Mouse (Mus musculus) testis, adult 2 months (tissue): ENCODE measurements around the gene Bcar3. TPM values are rescaled to one million over a fixed set of nuclear protein-coding genes. Genes with fewer than 3 reads are reported as not detected.

Experiments used
- H3K27ac ChIP-seq: fragments of 200-500 bp; 2 replicates; pipeline ENCODE4 v1.5.1; 2012; ENCODE audit warnings: low read depth, low read length; ENCODE audit not compliant: control insufficient read depth, insufficient read depth
- H3K27me3 ChIP-seq: fragments of 200-500 bp; 2 replicates; pipeline ENCODE4 v1.6.1; 2012; ENCODE audit warnings: mild to moderate bottlenecking, low read length, moderate library complexity; ENCODE audit not compliant: control insufficient read depth, insufficient read depth
- H3K36me3 ChIP-seq: fragments of 200-500 bp; 2 replicates; pipeline ENCODE4 v1.6.1; 2012; ENCODE audit warnings: mild to moderate bottlenecking, low read length; ENCODE audit not compliant: control insufficient read depth, insufficient read depth
- H3K4me1 ChIP-seq: fragments of 200-500 bp; 2 replicates; pipeline ENCODE4 v1.6.1; 2012; ENCODE audit warnings: low read length; ENCODE audit not compliant: control insufficient read depth, insufficient read depth
- H3K4me3 ChIP-seq: fragments of 200-500 bp; 2 replicates; pipeline ENCODE4 v1.5.1; 2012; ENCODE audit warnings: low read depth, mild to moderate bottlenecking, low read length, moderate library complexity, mixed read lengths; ENCODE audit not compliant: control insufficient read depth
- CTCF ChIP-seq: fragments of 200-500 bp; IDR thresholded peaks from 2 replicates; pipeline ENCODE4 v1.5.1; 2012; ENCODE audit warnings: low read depth, mild to moderate bottlenecking, inconsistent platforms, low read length, moderate library complexity; ENCODE audit not compliant: control insufficient read depth, insufficient read depth, insufficient replicate concordance
- POLR2A ChIP-seq: fragments of 200-500 bp; IDR thresholded peaks from 2 replicates; pipeline ENCODE4 v1.6.1; 2012; ENCODE audit warnings: low read depth, mild to moderate bottlenecking, inconsistent platforms, low read length, moderate library complexity; ENCODE audit not compliant: control insufficient read depth
- polyA plus RNA-seq: library from polyadenylated mRNA; depleted of rRNA; stranded (reverse); fragments of >200 nt; gene quantifications from 2 replicates; pipeline ENCODE4 v1.2.3, GENCODE M21; 2012

Bcar3 gene
- polyA plus RNA-seq, 1 experiment, result 12.5 TPM

DNA sequence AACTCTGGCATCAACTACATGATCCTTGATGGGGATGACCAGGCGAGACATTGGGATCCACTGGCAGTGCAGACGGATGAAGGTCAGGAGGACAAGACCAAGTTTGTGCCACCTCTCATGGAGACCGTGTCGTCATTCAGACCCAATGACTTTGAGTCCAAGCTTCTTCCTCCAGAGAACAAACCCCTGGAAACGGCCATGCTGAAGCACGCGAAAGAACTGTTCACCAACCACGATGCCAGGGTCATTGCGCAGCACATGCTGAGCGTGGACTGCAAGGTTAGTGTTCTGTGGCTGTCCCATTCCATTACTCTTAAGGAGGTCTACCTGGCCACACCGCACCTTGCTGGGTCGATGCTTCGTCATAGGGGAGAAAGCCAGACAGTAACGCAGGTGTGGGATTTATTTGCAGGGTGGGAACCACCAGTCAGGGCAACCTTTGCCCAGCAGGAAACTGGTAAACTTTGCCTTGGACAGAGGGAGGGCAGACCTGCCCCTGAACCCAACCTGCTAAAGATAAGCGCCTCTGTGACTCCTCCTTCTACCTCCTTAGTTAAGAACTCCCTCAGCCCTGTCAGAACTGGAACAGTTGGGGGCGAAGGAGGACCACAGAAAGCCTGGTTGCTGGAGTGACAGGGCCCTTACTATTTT is 218.9 kb downstream of the Bcar3 start:
- peaks cover 6% of the 10 kb centered on the region for H3K4me1 ChIP-seq
- H3K4me3 ChIP-seq, result no peak overlapping the region
- H3K36me3 ChIP-seq, result no peaks in the 10 kb centered on the region
- no peaks in the 10 kb centered on the region for H3K27me3 ChIP-seq
- TF ChIP-seq POLR2A (no peak), CTCF (no peak)
- no peak overlapping the region for H3K27ac ChIP-seq

DNA sequence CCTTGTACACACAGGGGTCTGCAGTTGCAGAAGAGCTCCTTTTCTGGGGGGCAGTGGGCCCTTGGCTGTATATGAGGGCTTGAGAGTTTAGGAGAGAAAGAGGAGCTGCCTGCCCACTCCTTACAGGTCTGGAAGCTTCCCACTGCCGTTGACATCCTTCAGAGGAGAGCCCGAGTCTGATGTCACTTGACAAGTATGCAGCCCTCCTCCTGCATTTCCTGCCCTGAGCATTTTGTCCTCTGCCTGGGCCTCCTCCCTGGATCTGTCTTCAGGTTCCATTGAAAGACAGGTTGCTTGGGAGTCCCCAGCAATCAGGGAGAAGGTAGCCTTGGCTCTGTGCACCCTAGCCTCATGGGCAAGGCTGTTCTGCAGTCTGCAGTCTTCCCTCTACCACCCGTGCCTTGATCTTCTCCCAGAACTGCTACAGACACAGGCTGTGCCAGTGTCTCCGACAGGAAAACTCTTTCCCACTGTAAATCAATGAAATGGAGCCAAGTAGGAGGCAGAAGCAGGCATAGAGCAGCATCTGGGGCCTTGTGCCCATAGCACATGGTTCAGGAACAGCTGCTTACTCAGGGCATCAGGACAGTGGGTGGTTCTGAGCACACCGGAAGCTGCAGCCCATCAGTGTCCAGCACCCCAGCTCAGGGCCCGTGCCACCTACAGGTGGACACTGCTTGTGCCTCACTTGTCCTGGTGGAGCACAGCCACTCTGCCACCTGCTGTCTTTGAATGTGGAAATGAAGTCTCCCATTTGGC is 221.8 kb downstream of the Bcar3 start:
- H3K4me1 ChIP-seq, result no peaks in the 10 kb centered on the region
- H3K36me3 ChIP-seq, result no peaks in the 10 kb centered on the region

DNA sequence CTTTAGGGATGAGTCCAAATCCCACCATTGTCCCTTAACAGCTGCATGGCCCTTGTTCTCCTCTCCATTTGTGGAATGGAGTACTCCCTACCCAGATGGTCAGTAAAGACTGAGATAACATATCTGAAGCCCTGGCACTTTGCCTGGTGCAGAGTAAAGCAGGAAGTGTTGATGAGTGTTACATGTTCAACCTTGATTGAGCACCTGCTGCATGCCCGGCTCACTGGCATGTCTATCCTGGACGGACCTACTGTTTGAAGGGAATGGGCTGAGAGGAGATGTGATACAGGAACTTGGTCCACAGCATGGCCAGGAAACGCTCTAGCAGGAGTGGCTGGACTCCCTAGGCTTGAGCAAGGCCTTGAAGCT is 222.4 kb downstream of the Bcar3 start:
- TF ChIP-seq CTCF (no peak), POLR2A (no peak)
- no peaks in the 10 kb centered on the region for H3K27me3 ChIP-seq
- no peak overlapping the region for H3K4me3 ChIP-seq
- no peaks in the 10 kb centered on the region for H3K36me3 ChIP-seq
- H3K4me1 ChIP-seq, result no peaks in the 10 kb centered on the region
- H3K27ac ChIP-seq, result no peak overlapping the region

More for the DNA sequence above, 221.8 kb downstream of the Bcar3 start:
- TF ChIP-seq POLR2A (no peak), CTCF (no peak)
- Histone ChIP-seq H3K4me3 (no peak overlapping the region), H3K27ac (no peak overlapping the region), H3K27me3 (no peaks in the 10 kb centered on the region)

DNA sequence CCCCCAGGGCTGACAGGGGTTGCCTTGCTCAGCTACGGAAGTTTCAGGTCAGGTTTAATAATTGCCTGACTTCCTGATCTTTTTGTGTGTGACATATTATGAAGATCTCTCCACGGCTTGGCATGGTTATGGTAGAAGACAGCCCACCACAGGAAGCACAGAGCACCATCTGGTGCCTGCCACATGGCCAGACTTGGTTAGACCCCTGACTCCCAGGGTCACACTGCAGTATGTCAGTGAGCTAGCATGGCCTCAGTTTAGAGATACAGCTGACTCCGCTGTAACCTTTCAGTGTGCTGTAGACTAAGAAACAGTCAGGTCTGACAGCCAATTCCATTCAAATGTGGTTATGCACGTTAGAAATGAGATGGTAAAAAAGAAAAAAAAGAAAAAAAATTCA is 223.8 kb downstream of the Bcar3 start:
- Histone ChIP-seq H3K36me3 (no peaks in the 10 kb centered on the region), H3K4me1 (no peaks in the 10 kb centered on the region), H3K27me3 (no peaks in the 10 kb centered on the region), H3K4me3 (no peak overlapping the region), H3K27ac (no peak overlapping the region)
- TF ChIP-seq POLR2A (no peak), CTCF (no peak)

DNA sequence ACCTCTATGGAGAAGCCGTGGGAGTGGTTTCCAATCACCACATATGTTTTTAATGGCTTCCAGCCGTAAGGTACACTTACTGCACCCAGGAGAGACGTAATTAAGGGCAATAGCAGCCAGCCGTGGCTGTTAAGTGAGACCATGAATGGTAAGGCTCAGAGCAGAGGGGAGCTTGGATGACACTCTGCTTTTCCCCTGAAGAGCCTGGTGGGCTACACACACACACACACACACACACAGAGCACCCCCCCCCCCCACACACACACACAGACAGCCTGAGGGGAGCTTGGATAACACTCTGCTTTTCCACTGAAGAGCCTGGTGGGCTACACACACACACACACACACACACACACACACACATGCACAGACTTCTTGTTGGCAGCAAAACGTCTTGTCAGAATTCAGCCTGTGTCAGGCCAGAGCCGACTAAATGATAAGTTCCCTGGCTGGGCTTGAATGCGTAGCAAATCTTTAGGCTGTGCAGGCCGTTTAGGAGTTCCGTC is 224.3 kb downstream of the Bcar3 start:
- no peaks in the 10 kb centered on the region for H3K36me3 ChIP-seq
- no peaks in the 10 kb centered on the region for H3K27me3 ChIP-seq
- no peaks in the 10 kb centered on the region for H3K4me1 ChIP-seq
- TF ChIP-seq CTCF, result no peak
- TF ChIP-seq POLR2A, result no peak
- H3K4me3 ChIP-seq, result no peak overlapping the region
- no peak overlapping the region for H3K27ac ChIP-seq

DNA sequence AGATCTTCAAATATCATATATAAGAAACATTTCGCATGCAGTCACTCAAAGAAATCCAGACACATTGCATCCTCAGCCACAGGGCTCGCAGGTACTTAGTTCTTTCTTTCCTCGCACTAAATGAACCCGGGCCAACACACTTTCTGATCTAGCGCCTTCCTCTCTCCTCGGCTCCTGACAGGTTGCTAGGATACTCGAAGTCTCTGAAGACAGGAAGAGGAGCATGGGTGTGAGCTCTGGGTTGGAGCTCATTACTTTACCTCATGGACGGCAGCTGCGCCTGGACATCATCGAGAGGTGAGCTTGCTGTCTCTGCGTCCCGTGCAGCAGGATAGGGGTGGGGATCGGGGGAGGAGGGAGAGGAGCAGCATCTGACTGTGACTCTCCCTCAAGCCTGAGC is 225.1 kb downstream of the Bcar3 start:
- H3K27me3 ChIP-seq, result no peaks in the 10 kb centered on the region
- TF ChIP-seq POLR2A (no peak), CTCF (no peak)
- H3K4me1 ChIP-seq, result no peaks in the 10 kb centered on the region
- H3K4me3 ChIP-seq, result no peak overlapping the region
- no peak overlapping the region for H3K27ac ChIP-seq
- no peaks in the 10 kb centered on the region for H3K36me3 ChIP-seq

DNA sequence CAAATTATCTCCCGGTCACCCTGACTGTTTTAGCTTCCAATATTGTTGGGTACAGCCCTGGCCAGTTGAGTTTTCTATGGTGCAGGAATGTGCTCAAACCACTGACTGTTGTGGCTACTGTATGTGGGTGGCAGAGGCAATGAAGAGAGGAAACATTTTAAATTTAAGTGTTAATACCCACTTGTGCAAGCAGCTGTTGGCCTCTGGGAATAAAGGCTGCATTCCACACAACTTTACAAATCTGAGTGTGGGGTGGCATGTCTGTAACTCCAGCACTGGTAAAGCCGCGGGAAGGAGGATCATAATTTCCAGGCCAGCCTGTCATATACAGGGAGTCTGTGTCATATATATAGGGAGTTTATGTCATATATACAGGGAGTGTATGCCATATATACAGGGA is 226.4 kb downstream of the Bcar3 start:
- H3K27ac ChIP-seq, result no peak overlapping the region
- no peak for TF ChIP-seq CTCF
- no peak for TF ChIP-seq POLR2A
- H3K4me1 ChIP-seq, result no peaks in the 10 kb centered on the region
- H3K27me3 ChIP-seq, result no peaks in the 10 kb centered on the region
- no peaks in the 10 kb centered on the region; the same call in 1 of the 2 replicates for H3K36me3 ChIP-seq
- H3K4me3 ChIP-seq, result no peak overlapping the region
